In the genomic region with DNA sequence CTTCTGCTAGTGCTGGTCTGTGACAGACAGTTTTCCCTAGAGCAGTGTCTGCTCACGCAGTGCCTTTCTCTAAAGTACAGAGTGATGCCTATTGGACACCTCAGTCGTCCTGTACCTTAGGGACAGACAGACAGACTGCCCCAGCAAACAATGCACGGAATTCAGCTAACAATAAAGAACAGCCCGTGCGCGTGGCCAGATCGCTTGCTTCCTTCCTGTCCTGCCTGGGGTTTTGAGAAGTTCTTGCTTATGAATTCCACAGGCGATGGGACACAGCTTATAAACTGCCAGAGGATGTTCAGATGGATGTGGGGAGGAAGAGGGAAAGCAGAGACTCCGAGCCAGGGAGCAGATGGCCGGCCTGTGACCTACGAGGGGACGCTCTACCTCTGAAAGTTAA, we compare ENCODE assay signal across 9 mouse cellular contexts. TPM values are rescaled to one million over a fixed set of nuclear protein-coding genes. Genes with fewer than 3 reads are reported as not detected.
DNase-seq lines count a peak whose midpoint lies in the region; ATAC-seq and TF ChIP-seq lines count a peak whose summit lies in the region.
"Had no signal": no experiment of that assay in that cellular context is flagged by ENCODE, and none has a peak within 500 bp of the region (broad histone marks: within the 10 kb centered on the region; RNA-seq: fewer than 3 reads in every experiment).

No protein-coding gene starts in this region.

- no peak overlapping the region for H3K4me3 ChIP-seq in liver, embryonic 13.5 days (replicated peaks)
- H3K4me3 ChIP-seq in heart, postnatal 0 days (ENCODE audit: low read depth, low read length), result no peak overlapping the region
- no peak overlapping the region for H3K4me3 ChIP-seq in stomach, postnatal 0 days (ENCODE audit: low read depth, low read length)
- no peak overlapping the region for H3K4me3 ChIP-seq in forebrain, embryonic 16.5 days (replicated peaks; ENCODE audit: low read length)
- H3K4me3 ChIP-seq: forebrain, embryonic 15.5 days had no signal

- WGBS in liver, embryonic 13.5 days (ENCODE audit: insufficient replicate concordance), result 54% methylated on average over 12 of the region's 12 CpGs
- 55% methylated on average over 12 of the region's 12 CpGs for WGBS in heart, postnatal 0 days
- WGBS in stomach, postnatal 0 days, result 54% methylated on average over 12 of the region's 12 CpGs
- WGBS in forebrain, embryonic 16.5 days, result 75% methylated on average over 12 of the region's 12 CpGs

- no peak for TF ChIP-seq EP300 in heart, postnatal 0 days (IDR thresholded peaks at IDR 0.05; ENCODE audit: low read depth)
- no peak for TF ChIP-seq EP300 in stomach, postnatal 0 days (optimal IDR thresholded peaks at IDR 0.05)

- no peak overlapping the region for H3K4me2 ChIP-seq in liver, embryonic 13.5 days
- no peak overlapping the region for H3K4me2 ChIP-seq in heart, postnatal 0 days (ENCODE audit: low read depth, low read length)
- no peak overlapping the region for H3K4me2 ChIP-seq in stomach, postnatal 0 days (replicated peaks; ENCODE audit: low read depth)
- no peak overlapping the region for H3K4me2 ChIP-seq in forebrain, embryonic 16.5 days (ENCODE audit: low read length)
- H3K4me2 ChIP-seq: forebrain, embryonic 15.5 days had no signal

- TF ChIP-seq CTCF in heart, postnatal 0 days (IDR thresholded peaks at IDR 0.05; ENCODE audit: low read depth), result no peak
- no peak for TF ChIP-seq CTCF in stomach, postnatal 0 days (IDR thresholded peaks at IDR 0.05; ENCODE audit: low read depth)

- 0 out of 2 replicates have a peak, but pooled peaks have one; percentile 7 for ATAC-seq in liver, embryonic 13.5 days (ENCODE audit: low read depth)
- peak; percentile 52 for ATAC-seq in heart, postnatal 0 days (ENCODE audit: insufficient read depth, low read depth)
- ATAC-seq in stomach, postnatal 0 days (ENCODE audit: low FRiP score, low TSS enrichment), result 0 out of 2 replicates have a peak, but pooled peaks have one; percentile 24
- ATAC-seq in activated CD4-positive, CD25-positive, alpha-beta regulatory T cell, adult 4 months, result no peak
- no peak for ATAC-seq in forebrain, embryonic 16.5 days
- ATAC-seq: forebrain, embryonic 15.5 days had no signal

- no peaks in the 10 kb centered on the region for H3K9me3 ChIP-seq in liver, embryonic 13.5 days (replicated peaks)
- no peaks in the 10 kb centered on the region for H3K9me3 ChIP-seq in heart, postnatal 0 days (replicated peaks; ENCODE audit: control insufficient read depth, low read length)
- no peaks in the 10 kb centered on the region for H3K9me3 ChIP-seq in stomach, postnatal 0 days (ENCODE audit: control insufficient read depth, low read length)
- no peaks in the 10 kb centered on the region for H3K9me3 ChIP-seq in forebrain, embryonic 16.5 days (ENCODE audit: control insufficient read depth, low read length)
- H3K9me3 ChIP-seq: forebrain, embryonic 15.5 days had no signal

- H3K27me3 ChIP-seq in liver, embryonic 13.5 days, result no peaks in the 10 kb centered on the region
- H3K27me3 ChIP-seq in heart, postnatal 0 days (ENCODE audit: control insufficient read depth, insufficient read depth, low read length), result no peaks in the 10 kb centered on the region
- no peaks in the 10 kb centered on the region for H3K27me3 ChIP-seq in stomach, postnatal 0 days (ENCODE audit: control insufficient read depth, insufficient read depth, low read length)
- no peaks in the 10 kb centered on the region for H3K27me3 ChIP-seq in forebrain, embryonic 16.5 days (replicated peaks; ENCODE audit: control insufficient read depth, insufficient read depth, low read length)
- H3K27me3 ChIP-seq: forebrain, embryonic 15.5 days had no signal

- H3K36me3 ChIP-seq in liver, embryonic 13.5 days, result no peaks in the 10 kb centered on the region
- no peaks in the 10 kb centered on the region for H3K36me3 ChIP-seq in heart, postnatal 0 days (replicated peaks; ENCODE audit: control insufficient read depth, insufficient read depth, low read length)
- H3K36me3 ChIP-seq in stomach, postnatal 0 days (ENCODE audit: control insufficient read depth, insufficient read depth, low read length), result no peaks in the 10 kb centered on the region
- no peaks in the 10 kb centered on the region for H3K36me3 ChIP-seq in forebrain, embryonic 16.5 days (ENCODE audit: control insufficient read depth, insufficient read depth)
- H3K36me3 ChIP-seq: forebrain, embryonic 15.5 days had no signal

- H3K4me1 ChIP-seq in liver, embryonic 13.5 days (replicated peaks), result peaks cover 38% of the 10 kb centered on the region
- H3K4me1 ChIP-seq in heart, postnatal 0 days (ENCODE audit: control insufficient read depth, insufficient read depth), result peaks cover 52% of the 10 kb centered on the region
- H3K4me1 ChIP-seq in stomach, postnatal 0 days (replicated peaks; ENCODE audit: control insufficient read depth, insufficient read depth), result peaks cover 2% of the 10 kb centered on the region
- peaks cover 22% of the 10 kb centered on the region for H3K4me1 ChIP-seq in forebrain, embryonic 16.5 days (replicated peaks; ENCODE audit: control insufficient read depth, insufficient read depth, low read length)

- no peak overlapping the region for H3K27ac ChIP-seq in liver, embryonic 13.5 days
- peak overlapping the region; percentile 16; the same call in 1 of the 2 replicates for H3K27ac ChIP-seq in heart, postnatal 0 days (ENCODE audit: low read depth)
- no peak overlapping the region; the same call in 1 of the 2 replicates for H3K27ac ChIP-seq in stomach, postnatal 0 days (replicated peaks)
- H3K27ac ChIP-seq in forebrain, embryonic 16.5 days (ENCODE audit: low read length), result no peak overlapping the region
- H3K27ac ChIP-seq: forebrain, embryonic 15.5 days had no signal

- no peak overlapping the region for H3K9ac ChIP-seq in liver, embryonic 13.5 days
- no peak overlapping the region for H3K9ac ChIP-seq in heart, postnatal 0 days (replicated peaks; ENCODE audit: low read depth, low read length)
- H3K9ac ChIP-seq in stomach, postnatal 0 days (ENCODE audit: low read length), result no peak overlapping the region
- no peak overlapping the region for H3K9ac ChIP-seq in forebrain, embryonic 16.5 days (replicated peaks; ENCODE audit: low read depth, low read length)
- H3K9ac ChIP-seq: forebrain, embryonic 15.5 days had no signal

- no peak for DNase-seq in liver, embryonic 13.5 days
- DNase-seq in liver, result no peak
- DNase-seq in heart, postnatal 0 days (ENCODE audit: low spot score), result no peak
- peak; percentile 62 for DNase-seq in kidney, postnatal 14 days
- no peak for DNase-seq in stomach, postnatal 0 days (ENCODE audit: low spot score)
- DNase-seq: cerebellum, adult 8-10 months had no signal

RNA-seq across cellular contexts. Expression of a gene that starts 25.3 kb away (rescaled TPM):
- polyA plus RNA-seq in liver, embryonic 13.5 days (2015; fragmentation: Nextera tagmentation; extraction: Ambion mirVana), result 3.5 and 4.6 TPM in 2 replicates
- 12.4 and 30.3 TPM in 2 replicates for total RNA-seq in heart, postnatal 0 days (2014; rRNA removed; ENCODE audit: low replicate concordance)
- polyA plus RNA-seq in heart, postnatal 0 days (2015; fragmentation: Nextera tagmentation; extraction: Ambion mirVana), result 5.5 and 6.1 TPM in 2 replicates
- polyA plus RNA-seq in stomach, postnatal 0 days (2015; fragmentation: Nextera tagmentation; extraction: Ambion mirVana), result 5.9 and 7.6 TPM in 2 replicates
- polyA plus RNA-seq in activated CD4-positive, CD25-positive, alpha-beta regulatory T cell, adult 4 months (2017; shearing (Covaris generic)), result 1 to 10 TPM; 9.0 to 10.0 TPM
- polyA plus RNA-seq in forebrain, embryonic 16.5 days (2015; fragmentation: Nextera tagmentation; extraction: Ambion mirVana), result 5.2 and 5.8 TPM in 2 replicates

Comparison
In these comparisons a context has a peak if more than half of its experiments do, and no peak if none do; other contexts are left out.
1. ATAC-seq: peak in liver, embryonic 13.5 days (single experiment), heart, postnatal 0 days (single experiment) and stomach, postnatal 0 days (single experiment); none in activated CD4-positive, CD25-positive, alpha-beta regulatory T cell, adult 4 months (single experiment) and forebrain, embryonic 16.5 days (single experiment).